Mouse (Mus musculus): ENCODE measurements around the gene Polr3f. TPM values are rescaled to one million over a fixed set of nuclear protein-coding genes. Genes with fewer than 3 reads are reported as not detected.

The Polr3f gene
- 1.5 and 8.2 TPM in 2 replicates for polyA plus RNA-seq (2012; ENCODE audit: low replicate concordance)

DNA sequence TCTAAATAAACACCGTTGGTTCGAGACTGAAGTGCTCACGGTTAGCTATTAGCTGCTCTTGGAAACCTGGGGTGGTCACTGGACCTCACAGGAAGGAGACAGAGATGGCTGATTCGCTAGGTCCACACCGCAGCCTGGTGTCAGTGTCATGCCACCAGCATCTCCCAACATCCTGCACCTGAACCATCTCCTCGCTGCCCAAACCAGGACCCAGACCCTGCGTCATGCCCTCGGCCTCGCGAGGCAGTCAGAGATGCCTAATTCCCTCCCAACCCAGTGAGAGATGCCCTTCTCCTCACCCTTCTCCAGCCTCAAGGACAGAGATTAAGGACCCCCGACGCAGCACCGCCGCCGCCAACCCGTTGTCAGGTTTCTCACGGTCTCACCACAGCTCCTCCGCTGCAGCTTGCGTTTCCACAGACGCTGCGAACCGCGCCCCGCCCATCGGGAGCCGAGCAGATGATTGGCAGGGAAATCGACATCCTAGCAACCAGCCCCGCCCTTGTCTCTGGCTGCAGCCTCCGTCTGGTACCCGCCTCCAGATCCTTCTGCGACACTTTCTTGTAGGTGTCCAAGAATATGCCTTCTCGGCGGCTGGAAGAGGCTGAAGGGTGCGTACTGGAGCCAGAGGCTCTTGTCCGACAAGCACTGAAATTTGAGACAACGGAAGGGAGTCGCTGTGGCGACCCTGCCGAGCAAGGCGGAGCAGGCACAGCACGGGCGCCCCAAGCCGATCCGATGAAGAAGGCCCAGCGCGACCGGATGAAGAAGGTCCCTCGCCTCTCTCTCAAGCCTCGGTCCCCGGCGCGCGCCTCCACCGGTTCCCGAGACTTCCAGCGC lies at the start of gene Polr3f, which contains the start of gene Dzank1:
Gene Polr3f, plus strand, starts transcription at position 738 of the 840 bp plus-strand sequence.
Gene Dzank1, minus strand, starts transcription at position 434 of the 840 bp plus-strand sequence.

DNA sequence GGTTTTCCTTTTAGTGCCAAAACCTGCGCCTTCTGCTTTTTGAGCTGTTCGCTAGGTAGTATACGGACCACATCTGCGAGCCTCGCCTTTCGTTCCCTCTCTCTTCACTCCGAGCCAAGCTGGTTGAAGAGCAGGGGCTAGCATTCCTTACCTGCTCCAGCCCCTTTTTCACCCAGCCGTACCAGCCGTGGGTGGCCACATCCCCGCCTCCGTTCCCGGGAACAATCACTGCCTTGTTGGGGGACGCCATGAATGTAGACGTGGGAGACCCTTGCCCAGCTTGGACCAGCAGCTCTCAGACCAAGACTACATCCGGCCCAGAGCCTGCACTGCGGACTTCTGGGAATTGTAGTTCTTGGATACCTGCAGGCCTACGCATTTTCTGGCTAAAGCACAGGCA lies 23.0 kb downstream of the Polr3f start, which contains the start of gene Rbbp9:
Gene Rbbp9, minus strand, starts transcription at position 341 of the 400 bp plus-strand sequence.

DNA sequence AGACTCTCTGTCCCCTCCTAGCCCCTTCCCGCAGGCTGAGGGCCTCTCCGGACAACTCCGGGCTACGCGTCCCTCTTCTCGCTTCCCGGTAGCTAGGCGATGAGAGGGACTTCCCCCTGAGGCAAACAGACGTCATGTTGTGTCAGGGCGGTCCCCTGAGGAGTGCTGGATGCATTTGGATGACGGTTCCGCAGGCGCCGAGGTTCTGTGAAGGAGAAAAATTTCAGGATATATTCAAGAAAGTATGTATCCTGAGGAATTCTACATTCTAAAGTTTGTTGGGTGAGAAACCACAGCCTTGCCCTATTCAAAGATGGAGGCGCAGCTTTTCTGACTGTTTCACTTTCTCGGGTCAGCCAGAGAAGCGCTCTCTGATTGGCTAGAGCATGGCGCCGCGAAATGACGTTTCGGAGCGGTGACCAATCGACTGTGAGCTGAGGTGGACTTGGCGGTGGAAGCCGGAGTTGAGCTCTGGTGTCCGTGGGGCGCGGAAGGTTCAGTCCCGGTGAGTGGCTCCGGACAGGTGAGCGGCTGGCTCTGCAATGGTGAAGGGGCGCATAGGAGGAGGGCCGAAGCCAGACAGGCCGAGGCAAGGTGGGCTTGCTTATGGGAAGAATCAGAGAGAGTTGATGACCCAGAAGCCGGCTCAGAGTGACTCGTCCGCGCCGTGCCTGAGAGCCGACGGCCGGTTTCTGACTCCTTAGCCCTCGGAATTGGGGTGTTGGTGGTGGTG lies 28.5 kb downstream of the Polr3f start, which contains the start of gene Sec23b:
Gene Sec23b, plus strand, starts transcription at position 410 of the 733 bp plus-strand sequence.

Other genes with a start within 250 kb of the Polr3f start
- not detected in 2 replicates for gene Ovol2, start 195.6 kb upstream of the Polr3f start, polyA plus RNA-seq (2012; ENCODE audit: low replicate concordance)
- gene Kat14, start 158.7 kb upstream of the Polr3f start, polyA plus RNA-seq (2012; ENCODE audit: low replicate concordance), result 7.3 and 27.2 TPM in 2 replicates
- gene Pet117, start 158.7 kb upstream of the Polr3f start, polyA plus RNA-seq (2012; ENCODE audit: low replicate concordance), result 11.1 TPM in 1 of 2 replicates, not detected in the other
- not detected in 2 replicates for gene Dzank1, start 304 bp upstream of the Polr3f start, polyA plus RNA-seq (2012; ENCODE audit: low replicate concordance)
- 0.60 and 0.83 TPM in 2 replicates for gene Rbbp9, start 23.2 kb downstream of the Polr3f start, polyA plus RNA-seq (2012; ENCODE audit: low replicate concordance)
- gene Sec23b, start 28.5 kb downstream of the Polr3f start, polyA plus RNA-seq (2012; ENCODE audit: low replicate concordance), result 2.8 and 6.9 TPM in 2 replicates
- 1.2 TPM in 1 of 2 replicates, not detected in the other for gene Smim26, start 66.3 kb downstream of the Polr3f start, polyA plus RNA-seq (2012; ENCODE audit: low replicate concordance)
- 4.1 and 10.2 TPM in 2 replicates for gene Dtd1, start 72.2 kb downstream of the Polr3f start, polyA plus RNA-seq (2012; ENCODE audit: low replicate concordance)

Measured in leukemia stem cell, adult 10-12 weeks (primary cell).